Mouse (Mus musculus): ENCODE results near the gene Borcs6. TPM values are rescaled to one million over a fixed set of nuclear protein-coding genes. Genes with fewer than 3 reads are reported as not detected.

Gene Borcs6
- total RNA-seq, 2 experiments from 2014 or later: 2.0 to 9.4 TPM

Other genes with a start within 250 kb of the Borcs6 start
- gene Ndel1, start 187.9 kb upstream of the Borcs6 start, total RNA-seq (2014; fragmentation: Nextera tagmentation): 18.9 and 24.5 TPM in 2 replicates
- 41.7 and 42.7 TPM in 2 replicates for gene Ndel1, start 187.9 kb upstream of the Borcs6 start, total RNA-seq (2017)
- not detected in 2 replicates for gene Rnf222, start 171.2 kb upstream of the Borcs6 start, total RNA-seq (2014; fragmentation: Nextera tagmentation)
- not detected in 2 replicates for gene Rnf222, start 171.2 kb upstream of the Borcs6 start, total RNA-seq (2017)
- 5,141 and 5,287 TPM in 2 replicates for gene Rpl26, start 158.1 kb upstream of the Borcs6 start, total RNA-seq (2014; fragmentation: Nextera tagmentation)
- 5,847 and 6,613 TPM in 2 replicates for gene Rpl26, start 158.1 kb upstream of the Borcs6 start, total RNA-seq (2017)
- not detected in 2 replicates for gene Odf4, start 132.6 kb upstream of the Borcs6 start, total RNA-seq (2014; fragmentation: Nextera tagmentation)
- not detected in 2 replicates for gene Odf4, start 132.6 kb upstream of the Borcs6 start, total RNA-seq (2017)
- 0.30 TPM in 1 of 2 replicates, not detected in the other for gene Arhgef15, start 102.2 kb upstream of the Borcs6 start, total RNA-seq (2014; fragmentation: Nextera tagmentation)
- 0.04 and 0.05 TPM in 2 replicates for gene Arhgef15, start 102.2 kb upstream of the Borcs6 start, total RNA-seq (2017)
- gene Slc25a35, start 91.6 kb upstream of the Borcs6 start, total RNA-seq (2014; fragmentation: Nextera tagmentation): 3.5 and 5.6 TPM in 2 replicates
- gene Slc25a35, start 91.6 kb upstream of the Borcs6 start, total RNA-seq (2017): 0.47 and 1.1 TPM in 2 replicates
- gene Rangrf, start 84.5 kb upstream of the Borcs6 start, total RNA-seq (2014; fragmentation: Nextera tagmentation): 87.2 and 120 TPM in 2 replicates
- gene Rangrf, start 84.5 kb upstream of the Borcs6 start, total RNA-seq (2017): 47.6 and 56.5 TPM in 2 replicates
- 47.3 and 48.4 TPM in 2 replicates for gene Pfas, start 51.3 kb upstream of the Borcs6 start, total RNA-seq (2014; fragmentation: Nextera tagmentation)
- gene Pfas, start 51.3 kb upstream of the Borcs6 start, total RNA-seq (2017): 45.5 and 56.2 TPM in 2 replicates
- 50.3 and 66.2 TPM in 2 replicates for gene Ctc1, start 43.8 kb upstream of the Borcs6 start, total RNA-seq (2014; fragmentation: Nextera tagmentation)
- gene Ctc1, start 43.8 kb upstream of the Borcs6 start, total RNA-seq (2017): 17.1 and 22.4 TPM in 2 replicates
- 80.2 and 105 TPM in 2 replicates for gene Aurkb, start 14.1 kb upstream of the Borcs6 start, total RNA-seq (2014; fragmentation: Nextera tagmentation)
- gene Aurkb, start 14.1 kb upstream of the Borcs6 start, total RNA-seq (2017): 102 and 122 TPM in 2 replicates
- 15.1 and 48.9 TPM in 2 replicates for gene Tmem107, start 11.1 kb downstream of the Borcs6 start, total RNA-seq (2014; fragmentation: Nextera tagmentation)
- gene Tmem107, start 11.1 kb downstream of the Borcs6 start, total RNA-seq (2017): 10.4 and 24.9 TPM in 2 replicates
- 59.2 and 63.1 TPM in 2 replicates for gene Vamp2, start 28.8 kb downstream of the Borcs6 start, total RNA-seq (2014; fragmentation: Nextera tagmentation)
- gene Vamp2, start 28.8 kb downstream of the Borcs6 start, total RNA-seq (2017): 7.2 and 8.6 TPM in 2 replicates
- gene Per1, start 35.5 kb downstream of the Borcs6 start, total RNA-seq (2014; fragmentation: Nextera tagmentation): 10.3 and 11.7 TPM in 2 replicates
- gene Per1, start 35.5 kb downstream of the Borcs6 start, total RNA-seq (2017): 9.4 and 9.8 TPM in 2 replicates
- gene Hes7, start 60.7 kb downstream of the Borcs6 start, total RNA-seq (2014; fragmentation: Nextera tagmentation): not detected in 2 replicates
- not detected in 2 replicates for gene Hes7, start 60.7 kb downstream of the Borcs6 start, total RNA-seq (2017)
- gene 9130213A22Rik, start 62.9 kb downstream of the Borcs6 start, total RNA-seq (2014; fragmentation: Nextera tagmentation): 0.17 TPM in 1 of 2 replicates, not detected in the other
- not detected in 2 replicates for gene 9130213A22Rik, start 62.9 kb downstream of the Borcs6 start, total RNA-seq (2017)
- not detected in 2 replicates for gene Aloxe3, start 66.2 kb downstream of the Borcs6 start, total RNA-seq (2014; fragmentation: Nextera tagmentation)
- gene Aloxe3, start 66.2 kb downstream of the Borcs6 start, total RNA-seq (2017): not detected in 2 replicates
- gene Alox12b, start 97.3 kb downstream of the Borcs6 start, total RNA-seq (2014; fragmentation: Nextera tagmentation): not detected in 2 replicates
- gene Alox12b, start 97.3 kb downstream of the Borcs6 start, total RNA-seq (2017): not detected in 2 replicates
- gene Alox8, start 138.1 kb downstream of the Borcs6 start, total RNA-seq (2014; fragmentation: Nextera tagmentation): not detected in 2 replicates
- gene Alox8, start 138.1 kb downstream of the Borcs6 start, total RNA-seq (2017): not detected in 2 replicates
- gene Gucy2e, start 177.3 kb downstream of the Borcs6 start, total RNA-seq (2014; fragmentation: Nextera tagmentation): not detected in 2 replicates
- gene Gucy2e, start 177.3 kb downstream of the Borcs6 start, total RNA-seq (2017): not detected in 2 replicates